Mouse (Mus musculus) retina, postnatal 1 day (tissue): ENCODE data around the gene Atad5.
A peak's percentile ranks its signal among the peaks of the same experiment; 100 is the strongest.
"Not testable (repeated sequence)": the region's sequence is repeated elsewhere in the genome, so short reads cannot be mapped to it uniquely, and the experiment has no call there.

Source experiments
- DNase-seq: peaks from one replicate; pipeline ENCODE4 v3.0.0-alpha.2; 2012

Atad5 gene

DNA sequence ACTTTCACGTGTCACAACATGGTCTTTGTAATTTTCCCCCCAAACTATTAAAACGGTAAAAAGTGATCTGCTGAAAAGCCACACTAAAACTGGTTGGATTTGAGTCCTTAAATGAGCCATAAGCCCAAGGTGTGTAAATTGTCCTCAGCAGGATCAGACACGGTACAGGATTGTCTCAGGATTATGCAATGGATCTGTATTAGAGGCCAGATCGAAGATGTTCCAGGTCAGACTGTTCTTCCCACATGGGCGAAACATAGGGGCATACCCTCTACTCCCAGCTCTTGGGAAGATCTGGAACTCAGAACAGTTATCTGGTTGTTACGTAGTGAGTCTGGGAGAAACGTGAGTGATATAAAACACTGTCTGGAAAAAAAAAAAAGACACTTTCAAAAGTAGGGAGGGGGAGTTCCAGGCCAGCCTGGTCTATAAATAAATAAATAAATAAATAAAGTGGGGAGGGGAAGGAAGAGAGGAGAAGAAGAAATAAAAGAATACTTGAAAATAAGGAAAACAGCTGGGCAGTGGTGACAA lies 7.3 kb upstream of the Atad5 start:
- peak; percentile 6 for DNase-seq

GRCm38 (mm10) chr11:80085356-80086055 lies 3.7 kb upstream of the Atad5 start:
- DNase-seq = no peak

DNA sequence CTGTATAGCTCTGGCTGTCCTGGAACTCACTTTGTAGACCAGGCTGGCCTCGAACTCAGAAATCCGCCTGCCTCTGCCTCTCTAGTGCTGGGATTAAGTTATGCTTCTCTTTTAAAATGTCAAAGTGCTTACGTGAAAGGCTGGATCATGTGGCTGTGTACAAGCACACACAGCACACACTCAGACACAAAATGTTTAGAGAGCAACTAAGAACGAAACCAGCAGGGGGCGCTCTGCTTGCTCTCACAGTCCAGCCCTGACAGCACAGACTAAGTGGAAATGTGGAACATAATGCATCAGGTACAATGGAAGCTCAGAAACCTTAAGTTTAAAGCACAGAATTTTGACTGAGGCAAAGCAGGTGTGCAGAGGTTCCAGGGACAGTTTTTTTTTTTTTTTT lies 2.4 kb upstream of the Atad5 start:
- peak; percentile 91 for DNase-seq

DNA sequence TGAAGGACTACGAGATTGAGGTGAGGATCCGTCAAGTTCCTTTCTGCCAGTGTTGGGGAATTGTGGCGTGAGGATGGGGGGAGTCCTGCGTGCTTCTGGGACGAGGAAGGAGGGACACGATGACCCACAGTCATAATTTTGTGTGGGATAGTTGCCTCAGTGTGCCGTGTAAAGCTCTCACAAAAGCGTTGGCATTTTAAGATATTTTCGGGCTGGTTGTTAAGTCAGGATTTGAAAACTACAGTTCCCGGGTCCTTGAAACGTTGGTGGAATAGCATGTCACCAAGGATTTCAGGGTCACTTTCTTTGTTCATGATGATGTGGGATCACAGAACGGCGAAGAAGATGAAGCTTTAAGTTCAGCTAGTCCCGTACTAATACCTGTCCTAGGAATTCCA lies 616 bp downstream of the Atad5 start:
- no peak for DNase-seq

DNA sequence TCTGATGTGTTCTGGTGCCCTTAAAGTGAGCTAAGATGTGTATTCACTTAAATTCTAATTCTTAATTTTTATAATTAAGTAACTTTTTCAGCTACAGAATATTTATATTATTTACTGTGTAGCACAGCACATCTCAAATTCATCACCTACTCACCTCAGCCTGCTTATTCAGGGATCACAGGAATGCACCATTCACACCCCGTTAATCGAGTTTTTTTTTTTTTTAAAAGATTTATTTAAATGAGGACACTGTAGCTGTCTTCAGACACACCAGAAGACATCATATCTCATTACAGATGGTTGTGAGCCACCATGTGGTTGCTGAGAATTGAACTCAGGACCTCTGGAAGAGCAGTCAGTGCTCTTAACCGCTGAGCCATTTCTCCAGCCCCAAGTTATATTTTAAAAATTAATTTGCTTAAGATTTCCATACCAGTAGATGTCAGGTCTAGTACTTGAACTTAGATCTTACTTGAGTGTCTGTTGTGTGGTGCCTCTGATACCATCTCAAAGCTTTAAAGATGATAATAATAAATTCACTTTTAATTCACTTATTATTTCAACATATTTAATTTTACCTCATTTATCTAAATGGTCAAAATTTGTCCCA lies 1.5 kb downstream of the Atad5 start:
- DNase-seq = no peak

GRCm38 (mm10) chr11:80098444-80099056 lies 9.3 kb downstream of the Atad5 start:
- no peak for DNase-seq

- no peak for DNase-seq
Observed at GRCm38 (mm10) chr11:80101298-80101697, 12.1 kb downstream of the Atad5 start.

DNA sequence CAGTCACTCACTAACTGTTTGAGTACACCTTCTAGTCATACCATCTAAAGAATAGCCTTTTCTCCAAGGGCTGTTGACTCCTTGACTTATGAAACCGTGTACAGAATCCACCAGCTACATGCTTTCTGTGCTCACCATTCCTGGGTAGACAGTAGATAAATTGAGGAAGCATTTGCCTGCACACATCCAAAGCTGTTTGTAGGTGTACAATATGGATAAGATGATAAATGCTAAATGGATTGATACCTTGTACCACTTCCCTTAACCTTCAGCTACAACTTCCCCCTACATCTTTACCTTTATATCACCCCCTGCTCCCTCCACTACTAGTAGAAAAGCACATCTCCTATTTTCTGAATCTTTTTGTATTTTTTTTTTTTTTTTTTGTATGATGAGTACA lies 15.2 kb downstream of the Atad5 start:
- DNase-seq = no peak

GRCm38 (mm10) chr11:80116411-80116810 lies 27.2 kb downstream of the Atad5 start:
- no peak for DNase-seq

DNA sequence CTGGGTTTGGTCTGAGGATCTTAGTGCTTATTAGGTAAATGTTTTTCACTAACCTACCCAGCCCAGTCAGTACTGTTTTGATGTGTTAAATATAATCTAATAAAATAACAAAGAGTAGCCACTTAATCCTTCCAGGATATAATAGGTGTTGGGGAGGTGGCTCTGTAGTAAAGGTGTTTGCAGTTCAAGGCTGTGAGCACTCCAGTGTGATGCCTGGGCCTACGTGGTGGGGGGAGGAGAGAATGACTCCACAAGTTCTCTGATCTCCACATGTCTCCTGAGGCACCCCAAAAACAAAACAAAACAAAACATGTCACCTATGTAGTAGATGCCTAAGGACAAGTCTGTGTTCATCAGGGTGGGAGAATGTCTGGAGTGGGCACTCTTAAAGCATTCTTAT lies 42.9 kb downstream of the Atad5 start:
- no peak for DNase-seq

GRCm38 (mm10) chr11:80134744-80135143 lies 45.5 kb downstream of the Atad5 start:
- no peak for DNase-seq

- no peak for DNase-seq
Observed at GRCm38 (mm10) chr11:80135954-80136683, 46.9 kb downstream of the Atad5 start.

DNA sequence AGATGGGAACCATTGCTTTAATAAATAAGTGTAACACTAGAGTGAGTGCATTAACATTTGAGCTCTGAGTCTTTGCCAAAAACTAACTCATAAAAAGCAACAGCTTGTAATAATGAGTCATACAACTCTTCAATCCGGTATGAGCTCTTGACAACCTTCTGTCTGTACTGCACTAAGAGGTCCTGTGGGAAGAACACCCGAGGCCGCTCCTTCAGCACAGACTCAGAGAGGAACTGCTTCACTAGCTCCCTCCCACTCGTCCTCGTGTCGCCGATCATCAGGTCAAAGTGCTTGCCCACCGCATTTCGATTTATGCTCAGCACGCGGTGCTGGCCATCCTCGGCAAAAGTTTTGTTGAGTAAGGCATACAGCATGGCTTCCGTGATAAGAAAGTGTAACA lies 47.6 kb downstream of the Atad5 start:
- DNase-seq = no peak

DNA sequence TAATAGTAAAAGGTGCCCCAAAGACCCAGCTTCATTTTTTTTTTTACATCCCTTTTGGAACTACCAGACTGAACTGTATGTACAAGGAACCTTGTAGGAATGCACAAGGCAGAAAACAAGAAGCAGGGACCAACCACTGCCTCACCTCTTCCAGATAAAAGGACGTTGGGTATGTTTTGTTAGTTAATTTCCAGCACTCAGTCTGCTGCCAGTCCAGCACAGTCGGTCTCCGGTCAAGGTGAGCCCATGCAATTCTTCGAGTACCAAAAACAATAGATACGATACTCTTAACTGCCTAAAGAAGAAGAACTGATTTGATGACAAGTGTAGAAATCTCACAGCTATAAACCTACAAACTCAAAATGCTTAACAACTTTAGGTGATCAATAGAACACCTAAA lies 48.6 kb downstream of the Atad5 start:
- no peak for DNase-seq

GRCm38 (mm10) chr11:80141825-80142521 lies 52.8 kb downstream of the Atad5 start, which contains the start of gene Tefm:
TSS of gene Tefm (minus strand) at chr11:80142175.
- peak; percentile 95 for DNase-seq

DNA sequence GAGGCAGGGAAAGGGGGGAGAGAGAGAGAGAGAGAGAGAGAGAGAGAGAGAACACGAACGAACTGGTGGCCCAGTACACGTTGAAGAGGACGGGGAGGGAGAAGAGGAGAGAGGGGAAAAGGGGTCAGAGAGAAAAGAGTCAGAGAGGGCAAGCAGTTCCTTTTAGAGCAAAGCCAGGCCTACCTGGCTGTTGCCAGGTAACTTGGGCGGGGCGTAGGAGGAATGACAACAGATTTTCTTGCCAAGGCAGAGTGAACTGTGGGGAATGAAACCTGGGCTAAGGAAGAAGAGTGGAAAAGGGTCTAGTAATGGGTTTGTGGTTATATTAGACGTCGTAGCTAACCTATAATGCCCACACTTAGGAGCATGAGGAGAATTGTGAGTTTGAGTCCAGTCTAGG lies 53.7 kb downstream of the Atad5 start:
- DNase-seq = no peak

DNA sequence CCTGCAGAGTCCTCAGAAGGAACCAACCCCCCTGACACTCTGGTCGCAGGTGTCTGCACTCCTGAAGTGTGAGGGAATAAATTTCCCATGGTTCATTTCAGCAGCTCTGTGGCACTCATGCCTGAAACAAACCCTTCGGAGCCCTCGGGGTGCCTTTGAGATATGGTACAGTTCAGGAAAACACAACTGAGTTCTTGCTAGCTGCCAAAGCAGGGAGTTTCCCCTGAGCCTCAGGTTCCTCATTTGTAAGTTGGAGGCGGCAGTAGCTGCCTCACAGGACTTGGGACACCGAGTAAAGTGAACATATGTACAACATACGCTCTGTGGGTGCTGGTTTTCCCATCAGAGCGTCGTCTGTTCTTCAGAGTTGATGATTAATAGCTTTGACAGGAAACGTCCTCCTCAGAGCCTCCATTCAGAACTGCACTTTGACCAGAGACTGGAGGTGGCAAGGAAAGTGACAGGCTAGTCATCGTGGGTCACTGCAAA lies 56.6 kb downstream of the Atad5 start:
- peak; percentile 15 for DNase-seq

- DNase-seq = no peak
Observed at GRCm38 (mm10) chr11:80147748-80148147, 58.5 kb downstream of the Atad5 start.

DNA sequence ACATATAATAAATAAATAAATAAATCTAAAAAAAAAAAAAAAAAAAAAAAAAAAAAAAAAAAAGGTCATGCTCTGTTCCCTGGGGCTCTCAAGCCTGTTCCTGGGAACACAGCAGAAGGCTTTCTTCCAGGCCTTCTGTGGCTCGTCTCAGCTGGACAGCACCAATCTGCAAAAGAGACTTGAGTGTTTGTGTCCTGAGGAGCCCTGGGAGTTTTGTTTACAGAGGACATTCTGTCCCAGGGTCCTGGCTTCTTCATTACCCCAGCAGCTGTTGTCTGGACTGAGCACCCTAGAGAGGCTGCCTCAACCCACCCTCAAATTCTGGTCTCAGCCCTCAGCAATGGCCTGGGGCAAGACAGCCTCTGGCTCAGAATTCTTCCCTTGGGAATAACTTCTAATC lies 59.1 kb downstream of the Atad5 start:
- peak; percentile 17 for DNase-seq

- DNase-seq = not testable (repeated sequence)
Observed at GRCm38 (mm10) chr11:80148974-80149373, 59.8 kb downstream of the Atad5 start.

- no peak for DNase-seq
Observed at GRCm38 (mm10) chr11:80149412-80150023, 60.3 kb downstream of the Atad5 start.

- no peak for DNase-seq
Observed at GRCm38 (mm10) chr11:80150566-80150965, 61.4 kb downstream of the Atad5 start.
